18 mouse cellular contexts compared by ENCODE assay signal in genomic region chr11:102830276-102830675, GRCm38 (mm10). TPM values are rescaled to one million over a fixed set of nuclear protein-coding genes. Genes with fewer than 3 reads are reported as not detected.
A peak's percentile ranks its signal among the peaks of the same experiment; 100 is the strongest.
DNase-seq lines count a peak whose midpoint lies in the region.
"Had no signal": no experiment of that assay in that cellular context is flagged by ENCODE, and none has a peak within 500 bp of the region (broad histone marks: within the 10 kb centered on the region; RNA-seq: fewer than 3 reads in every experiment).

No protein-coding gene starts in this region.

- DNase-seq in lung, postnatal 36 days: peak; percentile 9
- DNase-seq in lung, postnatal 25 days (ENCODE audit: low spot score): no peak
- peak; percentile 63 for DNase-seq in adrenal gland, adult 8-10 months
- DNase-seq in adrenal gland, postnatal 14 days: peak; percentile 83
- peak; percentile 79 for DNase-seq in adrenal gland, postnatal 36 days
- no peak for DNase-seq in thymus, postnatal 10 days (ENCODE audit: low spot score in 2 of 2)
- no peak for DNase-seq in cerebellum, postnatal 10 days
- DNase-seq in right cerebral cortex, postnatal 36 days (ENCODE audit: low spot score in 2 of 2): no peak
- DNase-seq: cerebellum, adult 11-12 months; cerebellum, adult 2 months; cerebellum, adult 9-10 months; cerebellum, postnatal 14 days; cerebellum, postnatal 36 days; embryo, embryonic 11 days had no signal

RNA-seq across cellular contexts. Expression of gene Higd1b, which starts 5.4 kb away (rescaled TPM):
- total RNA-seq in adrenal gland, adult 8-10 months (2022): 1 to 10 TPM; 1.4 to 2.6 (median 2.1) TPM
- 3.8 and 4.1 TPM in 2 replicates for total RNA-seq in adrenal gland, postnatal 14 days (2021)
- 1 to 10 TPM; 1.7 to 2.6 TPM for total RNA-seq in adrenal gland, postnatal 36 days (2021)
- total RNA-seq: common myeloid progenitor, adult 5-6 weeks; MEL had no signal

RNA-seq across cellular contexts. Expression of gene Gjc1, which starts 10.8 kb away (rescaled TPM):
- 10 to 100 TPM; 12.9 to 22.5 (median 17.7) TPM for total RNA-seq in adrenal gland, adult 8-10 months (2022)
- total RNA-seq in adrenal gland, postnatal 14 days (2021): 22.5 and 24.7 TPM in 2 replicates
- 10 to 100 TPM; 13.6 to 21.6 TPM for total RNA-seq in adrenal gland, postnatal 36 days (2021)
- total RNA-seq: common myeloid progenitor, adult 5-6 weeks; MEL had no signal

RNA-seq across cellular contexts. Expression of gene Eftud2, which starts 50.5 kb away (rescaled TPM):
- total RNA-seq in adrenal gland, adult 8-10 months (2022): 10 to 100 TPM; 62.2 to 95.9 (median 82.0) TPM
- 79.9 and 96.2 TPM in 2 replicates for total RNA-seq in adrenal gland, postnatal 14 days (2021)
- total RNA-seq in adrenal gland, postnatal 36 days (2021): 10 to 100 TPM; 79.9 to 87.2 TPM

RNA-seq across cellular contexts. Expression of gene Ccdc103, which starts 50.7 kb away (rescaled TPM):
- 1 to 10 TPM in 1 of 4 experiments, under 1 TPM in 3; 0.59 to 1.5 (median 0.70) TPM for total RNA-seq in adrenal gland, adult 8-10 months (2022)
- 0.38 and 0.59 TPM in 2 replicates for total RNA-seq in adrenal gland, postnatal 14 days (2021)
- under 1 TPM; 0.30 to 0.76 TPM for total RNA-seq in adrenal gland, postnatal 36 days (2021)
- total RNA-seq: common myeloid progenitor, adult 5-6 weeks had no signal

RNA-seq across cellular contexts. Expression of gene Fam187a, which starts 54.7 kb away (rescaled TPM):
- total RNA-seq in adrenal gland, adult 8-10 months (2022): under 1 TPM in 2 of 4 experiments, not detected in 2; 0.19 to 0.22 TPM
- not detected in 2 replicates for total RNA-seq in adrenal gland, postnatal 14 days (2021)
- total RNA-seq in adrenal gland, postnatal 36 days (2021): not detected
- total RNA-seq: adrenal gland, adult 18-20 months; common myeloid progenitor, adult 5-6 weeks; ES-E14 had no signal

Comparison
In these comparisons a context has a peak if more than half of its experiments do, and no peak if none do; other contexts are left out.
1. DNase-seq: peak in lung, postnatal 36 days (single experiment), adrenal gland, adult 8-10 months (single experiment), adrenal gland, postnatal 14 days (single experiment) and adrenal gland, postnatal 36 days (2 of 2); none in lung, postnatal 25 days (single experiment), thymus, postnatal 10 days (0 of 2), cerebellum, postnatal 10 days (0 of 2) and right cerebral cortex, postnatal 36 days (0 of 2).